Mouse (Mus musculus) cerebellum, adult 18-20 months (tissue): Measurements from ENCODE around the gene Gm21970.

Experiments
- DNase-seq, 2 experiments: peaks; one replicate each; pipeline ENCODE4 v3.0.0; 2021

The Gm21970 gene

GRCm38 (mm10) chr16:91465505-91466240, 74.2 kb downstream of the Gm21970 start:
- DNase-seq: no peak

GRCm38 (mm10) chr16:91466566-91466965, 75.0 kb downstream of the Gm21970 start:
- DNase-seq: no peak
